Mouse (Mus musculus): ENCODE data around the gene Nelfe. TPM values are rescaled to one million over a fixed set of nuclear protein-coding genes. Genes with fewer than 3 reads are reported as not detected.

The Nelfe gene
- polyA plus RNA-seq, 1 experiment from 2014 or later = 137 TPM

- H3K4me3 ChIP-seq = no peak overlapping the region
- no peaks in the 10 kb centered on the region for H3K9me3 ChIP-seq
- no peak for DNase-seq (ENCODE audit: low spot score)
- peaks cover 19% of the 10 kb centered on the region for H3K4me1 ChIP-seq (replicated peaks)
- no peaks in the 10 kb centered on the region for H3K27me3 ChIP-seq (ENCODE audit: insufficient read depth, poor library complexity, severe bottlenecking)
- H3K27ac ChIP-seq = no peak overlapping the region
- WGBS = 87% methylated on average over 3 of the region's 3 CpGs
- H3K36me3 ChIP-seq = peaks cover 64% of the 10 kb centered on the region
These were observed 4.6 kb downstream of the Nelfe start for GRCm38 (mm10) chr17:34854761-34855160.

GRCm38 (mm10) chr17:34855825-34856224, 5.6 kb downstream of the Nelfe start:
- no peak overlapping the region for H3K27ac ChIP-seq
- H3K36me3 ChIP-seq = peaks cover 64% of the 10 kb centered on the region
- no peaks in the 10 kb centered on the region for H3K9me3 ChIP-seq
- H3K27me3 ChIP-seq (ENCODE audit: insufficient read depth, poor library complexity, severe bottlenecking) = no peaks in the 10 kb centered on the region
- 43% methylated on average over 3 of the region's 3 CpGs for WGBS
- no peak overlapping the region for H3K4me3 ChIP-seq
- peaks cover 15% of the 10 kb centered on the region for H3K4me1 ChIP-seq (replicated peaks)
- DNase-seq (ENCODE audit: low spot score) = peak; percentile 45

DNA sequence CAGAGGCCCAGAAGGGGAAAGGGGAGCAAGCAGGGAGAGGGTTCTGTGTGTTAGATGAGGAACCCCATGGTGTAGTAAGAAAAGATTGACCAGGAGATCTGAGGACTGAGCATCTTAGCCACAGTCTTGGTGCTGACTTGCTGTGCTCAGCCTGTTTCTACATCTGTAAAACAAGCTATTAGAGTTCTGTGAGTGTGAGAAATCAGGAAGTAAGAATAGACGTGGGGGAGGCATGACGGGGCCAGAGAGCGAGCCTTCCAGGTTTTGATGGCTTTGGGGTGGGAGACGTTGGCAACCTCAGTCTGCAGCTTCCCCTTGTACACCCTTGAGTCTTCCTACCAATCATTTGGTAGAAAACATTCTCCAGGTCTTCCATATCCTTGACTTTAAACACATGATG, 8.5 kb downstream of the Nelfe start:
- no peak overlapping the region for H3K4me3 ChIP-seq
- WGBS = 84% methylated on average over 4 of the region's 4 CpGs
- peaks cover 47% of the 10 kb centered on the region for H3K36me3 ChIP-seq
- no peaks in the 10 kb centered on the region for H3K4me1 ChIP-seq (replicated peaks)
- DNase-seq (ENCODE audit: low spot score) = no peak
- no peaks in the 10 kb centered on the region for H3K9me3 ChIP-seq
- H3K27me3 ChIP-seq (ENCODE audit: insufficient read depth, poor library complexity, severe bottlenecking) = peaks cover 6% of the 10 kb centered on the region; the same call in 1 of the 2 replicates
- no peak overlapping the region for H3K27ac ChIP-seq

DNA sequence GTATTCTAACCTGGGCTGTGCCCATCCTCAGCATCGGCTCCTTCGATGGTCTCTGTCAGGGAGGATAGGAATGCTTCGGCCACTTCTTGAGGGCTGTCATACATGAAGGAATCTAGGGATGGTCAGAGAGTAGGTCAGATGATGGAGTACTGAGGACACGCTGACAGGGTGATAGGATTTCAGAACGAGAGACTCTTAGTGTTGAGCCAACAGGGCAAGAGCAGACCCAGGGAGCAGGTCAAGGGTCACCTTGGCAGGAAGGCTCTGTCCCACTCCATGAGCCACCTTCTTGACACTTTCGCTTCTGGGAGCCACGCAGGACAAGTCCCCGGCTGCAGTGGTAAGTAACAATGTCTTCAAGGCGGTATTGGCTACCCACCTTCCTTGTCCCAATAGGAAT, 10.3 kb downstream of the Nelfe start:
- Histone ChIP-seq H3K9me3 (no peaks in the 10 kb centered on the region), H3K27ac (no peak overlapping the region), H3K4me3 (no peak overlapping the region), H3K4me1 (replicated peaks) (no peaks in the 10 kb centered on the region), H3K27me3 (ENCODE audit: insufficient read depth, poor library complexity, severe bottlenecking) (peaks cover 6% of the 10 kb centered on the region; the same call in 1 of the 2 replicates), H3K36me3 (peaks cover 29% of the 10 kb centered on the region)
- WGBS = 87% methylated on average over 9 of the region's 9 CpGs
- DNase-seq (ENCODE audit: low spot score) = no peak

- no peak for DNase-seq (ENCODE audit: low spot score)
- H3K27me3 ChIP-seq (ENCODE audit: insufficient read depth, poor library complexity, severe bottlenecking) = peaks cover 6% of the 10 kb centered on the region; the same call in 1 of the 2 replicates
- WGBS = 73% methylated on average over 13 of the region's 13 CpGs
- peaks cover 15% of the 10 kb centered on the region for H3K36me3 ChIP-seq
- no peaks in the 10 kb centered on the region for H3K9me3 ChIP-seq
- H3K27ac ChIP-seq = no peak overlapping the region
- H3K4me3 ChIP-seq = no peak overlapping the region
- no peaks in the 10 kb centered on the region for H3K4me1 ChIP-seq (replicated peaks)
These were observed 11.7 kb downstream of the Nelfe start for GRCm38 (mm10) chr17:34861704-34862415.

DNA sequence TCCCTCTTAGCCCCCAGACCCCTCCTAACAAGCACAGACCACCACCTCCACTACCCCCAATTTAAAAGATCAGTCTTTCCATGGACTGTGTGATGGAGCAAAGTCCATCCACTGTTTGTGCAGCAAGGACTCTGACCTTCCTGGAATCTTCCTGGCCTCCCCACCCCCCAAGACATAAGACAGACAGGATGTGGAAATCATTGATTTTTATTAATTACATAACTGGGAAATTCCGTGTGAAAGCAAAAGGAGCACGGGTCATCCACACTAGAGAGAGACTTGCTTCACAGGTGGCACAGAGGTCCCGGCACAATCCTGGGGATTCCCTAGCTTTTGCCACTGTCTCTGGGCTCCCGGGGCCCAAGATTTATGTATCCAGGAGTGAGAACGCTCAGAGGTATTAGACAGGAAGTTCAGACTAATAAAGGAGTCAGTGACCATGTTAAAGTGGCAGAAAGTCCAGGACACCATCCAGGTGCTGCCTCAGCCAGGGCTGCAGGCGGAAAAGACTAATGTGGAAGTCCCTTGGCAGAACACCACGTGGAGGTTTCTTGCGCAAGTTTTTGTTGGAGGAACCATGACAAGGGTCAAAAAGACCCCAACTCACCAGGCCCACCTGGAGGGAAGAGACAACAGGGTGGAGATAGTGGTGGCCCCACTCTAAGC, 12.4 kb downstream of the Nelfe start, which contains the start of gene Cfb:
TSS of gene Cfb (minus strand) at position 103 of the 666 bp plus-strand sequence.
- no peak within 1 kb of the TSS for H3K4me3 ChIP-seq
- no peak within 1 kb of the TSS for H3K27ac ChIP-seq
- H3K4me1 ChIP-seq (replicated peaks) = no peaks in the 10 kb centered on the region
- DNase-seq (ENCODE audit: low spot score) = no peak
- H3K36me3 ChIP-seq = peaks cover 8% of the 10 kb centered on the region
- WGBS = 77% methylated on average over 8 of the region's 8 CpGs
- no peaks in the 10 kb centered on the region for H3K9me3 ChIP-seq
- peaks cover 6% of the 10 kb centered on the region; the same call in 1 of the 2 replicates for H3K27me3 ChIP-seq (ENCODE audit: insufficient read depth, poor library complexity, severe bottlenecking)

DNA sequence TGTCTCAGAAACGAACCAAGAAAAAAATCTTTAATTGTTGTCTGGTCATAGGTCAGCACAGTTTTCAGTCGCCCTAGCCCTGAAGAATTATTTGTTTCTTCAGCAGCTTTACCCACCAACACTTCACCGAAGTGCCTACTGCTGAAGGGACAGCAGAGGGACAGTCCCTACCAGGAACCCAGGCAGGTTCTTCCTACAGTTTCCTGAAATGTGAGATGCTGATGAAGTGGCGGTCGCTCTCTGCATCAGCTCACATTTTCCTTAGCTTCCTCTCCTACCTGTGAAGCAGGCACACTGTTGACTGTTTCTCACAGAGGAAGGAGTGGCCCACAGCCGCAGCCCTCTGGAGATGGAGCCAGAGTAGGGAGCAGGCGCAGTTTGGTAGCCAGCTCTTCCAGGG, 15.8 kb downstream of the Nelfe start:
- WGBS = 67% methylated on average over 7 of the region's 7 CpGs

GRCm38 (mm10) chr17:34874321-34874720, 24.1 kb downstream of the Nelfe start:
- Histone ChIP-seq H3K4me1 (replicated peaks) (peaks cover under 1% of the 10 kb centered on the region; the same call in 1 of the 2 replicates), H3K4me3 (no peak overlapping the region), H3K36me3 (no peaks in the 10 kb centered on the region), H3K9me3 (no peaks in the 10 kb centered on the region), H3K27me3 (ENCODE audit: insufficient read depth, poor library complexity, severe bottlenecking) (no peaks in the 10 kb centered on the region), H3K27ac (no peak overlapping the region)
- no peak for DNase-seq (ENCODE audit: low spot score)
- 93% methylated on average over 6 of the region's 6 CpGs for WGBS

More for the DNA sequence above, 15.8 kb downstream of the Nelfe start:
- H3K27ac ChIP-seq = no peak overlapping the region
- DNase-seq (ENCODE audit: low spot score) = no peak
- H3K9me3 ChIP-seq = no peaks in the 10 kb centered on the region
- no peaks in the 10 kb centered on the region for H3K4me1 ChIP-seq (replicated peaks)
- no peaks in the 10 kb centered on the region for H3K36me3 ChIP-seq
- H3K27me3 ChIP-seq (ENCODE audit: insufficient read depth, poor library complexity, severe bottlenecking) = peaks cover 6% of the 10 kb centered on the region; the same call in 1 of the 2 replicates
- H3K4me3 ChIP-seq = no peak overlapping the region

DNA sequence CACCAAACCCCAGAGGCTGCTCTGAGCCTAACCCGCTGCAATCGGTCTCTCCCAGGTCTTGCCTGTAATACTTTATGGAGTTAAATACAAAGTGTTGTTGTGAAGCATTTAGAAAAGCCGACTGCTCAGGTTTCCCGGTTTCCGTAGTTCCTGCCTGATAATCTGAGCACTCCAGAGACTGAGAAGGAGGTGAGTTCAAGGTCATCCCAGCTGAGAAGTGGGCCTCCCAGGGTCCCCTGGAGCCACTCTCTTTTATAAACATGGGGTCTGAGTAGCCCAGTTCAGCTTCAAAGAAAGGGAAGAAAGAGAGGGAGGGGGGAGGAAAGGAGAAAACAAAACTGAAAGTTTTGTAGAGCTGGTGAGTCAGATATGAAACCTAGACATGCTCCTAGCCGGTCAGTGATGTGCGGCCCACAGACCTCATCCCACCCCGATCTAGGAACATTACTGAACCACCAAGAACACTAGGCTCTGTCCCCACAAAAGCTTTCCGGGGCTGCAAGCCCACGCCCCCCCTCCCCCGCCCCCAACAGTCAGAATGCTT, 29.2 kb downstream of the Nelfe start, which contains the start of gene Zbtb12:
TSS of gene Zbtb12 (plus strand) at position 148 of the 544 bp plus-strand sequence.
- 66% methylated on average over 11 of the region's 11 CpGs for WGBS
- H3K27ac ChIP-seq = no peak within 1 kb of the TSS
- H3K4me3 ChIP-seq = no peak within 1 kb of the TSS
- peaks cover 13% of the 10 kb centered on the region for H3K4me1 ChIP-seq (replicated peaks)
- DNase-seq (ENCODE audit: low spot score) = no peak
- no peaks in the 10 kb centered on the region for H3K9me3 ChIP-seq
- H3K27me3 ChIP-seq (ENCODE audit: insufficient read depth, poor library complexity, severe bottlenecking) = peaks cover 26% of the 10 kb centered on the region
- no peaks in the 10 kb centered on the region for H3K36me3 ChIP-seq

DNA sequence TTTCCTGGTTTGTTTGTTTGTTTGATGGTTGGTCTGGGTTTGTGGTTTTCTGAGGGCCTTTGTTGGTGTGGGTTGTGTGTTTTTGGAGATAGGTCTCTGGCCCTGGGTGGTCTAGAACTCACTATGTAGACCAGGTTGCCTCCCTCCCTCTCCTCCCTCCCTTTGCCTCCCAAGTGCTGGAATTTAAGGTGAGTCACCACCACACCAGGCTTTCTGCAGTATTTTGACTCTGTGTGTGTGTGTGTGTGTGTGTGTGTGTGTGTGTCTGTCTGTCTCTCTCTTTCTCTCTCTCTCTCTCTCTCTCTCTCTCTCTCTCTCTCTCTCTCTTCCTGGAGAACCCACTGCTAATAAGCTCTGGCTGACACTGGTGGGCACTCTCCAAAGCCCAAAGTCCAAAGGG, 31.0 kb downstream of the Nelfe start:
- H3K4me3 ChIP-seq = no peak overlapping the region
- peaks cover 26% of the 10 kb centered on the region for H3K27me3 ChIP-seq (ENCODE audit: insufficient read depth, poor library complexity, severe bottlenecking)
- DNase-seq (ENCODE audit: low spot score) = no peak
- peaks cover 13% of the 10 kb centered on the region for H3K4me1 ChIP-seq (replicated peaks)
- no peaks in the 10 kb centered on the region for H3K9me3 ChIP-seq
- H3K27ac ChIP-seq = no peak overlapping the region
- no peaks in the 10 kb centered on the region for H3K36me3 ChIP-seq

DNA sequence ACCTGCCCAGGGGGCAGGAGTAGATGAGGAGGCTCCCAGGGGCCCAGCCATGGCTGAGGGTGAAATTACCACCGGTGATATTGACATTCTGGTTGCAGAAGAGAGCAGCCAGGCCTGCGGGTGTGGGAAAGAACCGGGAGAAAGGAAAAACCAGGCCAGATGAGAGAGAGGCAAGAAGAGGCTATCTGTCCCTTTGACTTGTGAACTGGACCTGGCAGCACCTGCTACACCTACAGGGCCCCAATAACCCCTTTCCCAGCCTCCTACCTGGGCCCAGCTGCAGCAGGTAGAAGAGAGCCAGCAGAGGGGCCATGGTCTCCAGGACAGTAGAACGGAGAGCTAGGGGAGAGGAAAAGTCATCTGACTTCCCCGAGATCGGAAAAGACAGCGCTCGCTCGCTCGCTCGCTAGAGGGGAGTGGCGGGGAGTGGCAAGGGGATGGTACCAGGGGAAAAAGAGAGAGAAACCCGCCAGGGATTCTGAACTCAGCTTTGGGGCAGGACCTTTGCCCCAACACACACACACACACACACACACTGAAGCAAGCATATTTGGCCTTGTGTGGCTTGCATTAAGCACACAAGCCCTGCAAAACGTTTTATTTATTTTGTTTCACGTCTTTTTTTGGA, 31.6 kb downstream of the Nelfe start, which contains the start of gene Gm20547:
TSS of gene Gm20547 (minus strand) at position 360 of the 628 bp plus-strand sequence.
- Histone ChIP-seq H3K27me3 (ENCODE audit: insufficient read depth, poor library complexity, severe bottlenecking) (peaks cover 26% of the 10 kb centered on the region), H3K9me3 (no peaks in the 10 kb centered on the region), H3K4me1 (replicated peaks) (peaks cover 13% of the 10 kb centered on the region), H3K4me3 (peak within 1 kb of the TSS; percentile 1; the same call in 1 of the 2 replicates), H3K36me3 (no peaks in the 10 kb centered on the region), H3K27ac (no peak within 1 kb of the TSS)
- 9% methylated on average over 15 of the region's 15 CpGs for WGBS
- no peak for DNase-seq (ENCODE audit: low spot score)

DNA sequence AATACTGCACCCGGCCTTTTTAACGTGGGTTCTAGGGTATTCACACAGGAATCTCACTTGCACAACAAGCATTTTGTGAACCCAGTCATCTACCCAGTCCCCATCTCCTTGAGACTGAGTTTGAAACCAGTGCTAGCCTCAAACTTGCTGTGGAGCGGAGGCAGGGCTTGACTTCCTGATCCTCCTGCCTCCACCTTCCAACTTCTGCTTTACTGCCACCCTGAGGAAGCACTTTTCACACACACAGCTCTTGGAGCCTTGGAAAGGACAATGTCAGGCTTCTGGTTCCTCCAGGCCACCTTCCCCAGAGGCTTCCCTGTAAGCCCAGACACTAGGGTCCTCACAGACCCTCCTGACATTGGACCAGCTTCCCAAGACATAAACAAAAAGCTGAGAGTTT, 33.1 kb downstream of the Nelfe start:
- H3K27ac ChIP-seq = no peak overlapping the region
- 70% methylated on average over 3 of the region's 3 CpGs for WGBS
- DNase-seq (ENCODE audit: low spot score) = no peak
- no peak overlapping the region for H3K4me3 ChIP-seq
- peaks cover 26% of the 10 kb centered on the region for H3K27me3 ChIP-seq (ENCODE audit: insufficient read depth, poor library complexity, severe bottlenecking)
- H3K9me3 ChIP-seq = no peaks in the 10 kb centered on the region
- peaks cover 13% of the 10 kb centered on the region for H3K4me1 ChIP-seq (replicated peaks)
- no peaks in the 10 kb centered on the region for H3K36me3 ChIP-seq
